Mouse (Mus musculus): ENCODE measurements around the gene Anks1b.

- no peak for TF ChIP-seq CTCF (IDR thresholded peaks at IDR 0.05)
- no peak for TF ChIP-seq EP300 (IDR thresholded peaks at IDR 0.05)
These were observed 456.5 kb downstream of the Anks1b start for GRCm38 (mm10) chr10:90329781-90330180.

Measured in lung, postnatal 0 days (tissue).